Mouse (Mus musculus): ENCODE measurements around the gene Wdr17.

DNA sequence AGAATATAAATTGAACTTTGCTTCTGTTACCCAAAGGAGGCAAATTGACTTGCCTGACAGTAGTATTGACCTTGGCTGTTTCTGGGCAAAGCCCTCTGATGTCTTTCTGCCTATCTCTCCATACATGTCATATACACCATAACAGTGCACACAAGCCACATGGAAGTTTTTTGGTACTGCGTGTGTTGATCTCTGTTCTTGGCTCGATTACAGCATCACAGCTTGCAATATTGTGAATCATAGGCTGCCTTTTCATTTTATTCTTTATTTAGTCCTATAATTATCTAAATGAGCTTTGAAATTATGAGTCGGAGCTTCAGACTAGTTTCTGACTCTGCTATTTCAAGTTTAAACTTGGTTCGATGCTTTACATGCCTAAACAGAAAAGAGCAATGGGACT is 10.5 kb downstream of the Wdr17 start:
- no peak for TF ChIP-seq CTCF (IDR thresholded peaks at IDR 0.05; ENCODE audit: low read depth)
- no peak for TF ChIP-seq EP300 (IDR thresholded peaks at IDR 0.05; ENCODE audit: low read depth)

Data from heart, postnatal 0 days (tissue).